Mouse (Mus musculus): ENCODE data around the gene Cpn1.

Gene Cpn1

GRCm38 (mm10) chr19:43939769-43940689 is 46.3 kb downstream of the Cpn1 start, which contains the start of gene Dnmbp:
Dnmbp (minus strand) TSS chr19:43940191.
- DNase-seq (ENCODE audit: low spot score in 2 of 2): peak; percentile 76 to 77

DNA sequence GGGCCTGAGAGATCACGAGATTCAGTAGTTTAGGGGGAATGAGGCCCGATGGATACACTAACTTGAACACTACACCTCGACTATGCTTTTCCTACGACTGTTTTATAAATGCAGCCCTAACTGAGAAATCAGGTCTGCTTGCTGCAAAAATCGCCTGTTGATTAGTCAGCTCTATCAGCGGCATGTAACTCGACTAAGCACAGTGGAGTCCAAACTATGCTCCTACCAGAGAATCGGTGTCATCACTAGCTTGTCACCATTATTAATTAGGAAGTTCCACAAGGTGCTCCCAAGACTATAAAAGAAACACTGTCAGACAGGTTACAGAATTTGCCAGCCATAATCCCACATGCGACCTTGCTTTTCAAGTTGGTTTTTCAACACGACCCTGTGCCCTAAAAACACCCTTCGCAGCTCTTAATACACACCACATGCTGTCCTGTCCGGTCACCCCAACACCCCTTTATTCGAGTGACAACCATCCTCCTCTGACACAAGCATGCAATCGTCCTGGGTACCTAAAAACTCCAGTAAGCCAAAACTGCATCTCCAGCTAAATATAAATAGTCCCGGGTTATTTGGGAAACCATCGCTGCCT is 47.1 kb downstream of the Cpn1 start:
- no peak for DNase-seq (ENCODE audit: low spot score in 2 of 2)

GRCm38 (mm10) chr19:43938355-43938754 is 48.0 kb downstream of the Cpn1 start:
- no peak for DNase-seq (ENCODE audit: low spot score in 2 of 2)

DNA sequence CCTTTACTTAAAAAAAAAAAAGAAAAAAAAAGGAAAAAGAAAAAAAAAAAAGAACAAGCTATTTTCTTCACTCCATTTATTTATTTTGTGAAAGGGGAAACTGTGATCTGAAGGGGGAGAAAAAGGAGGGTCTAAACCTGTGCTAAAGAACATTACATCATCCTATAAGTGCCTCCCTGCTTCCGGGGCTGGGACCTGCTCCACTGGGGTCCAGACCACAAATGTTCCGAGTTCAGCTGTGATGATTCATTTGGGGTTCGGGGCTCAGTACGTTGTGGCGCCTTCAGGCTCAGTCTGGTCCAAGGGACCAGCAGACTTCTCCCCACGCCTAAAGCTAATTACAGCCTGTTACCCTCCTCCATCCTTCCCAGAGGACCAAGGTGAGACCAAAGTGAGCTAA is 55.4 kb downstream of the Cpn1 start:
- DNase-seq (ENCODE audit: low spot score in 2 of 2): no peak

GRCm38 (mm10) chr19:43930366-43930765 is 56.0 kb downstream of the Cpn1 start:
- DNase-seq (ENCODE audit: low spot score in 2 of 2): no peak

- DNase-seq (ENCODE audit: low spot score in 2 of 2): no peak
These were observed 56.5 kb downstream of the Cpn1 start for GRCm38 (mm10) chr19:43929869-43930268.

GRCm38 (mm10) chr19:43927967-43928366 is 58.4 kb downstream of the Cpn1 start:
- DNase-seq (ENCODE audit: low spot score in 2 of 2): no peak

DNA sequence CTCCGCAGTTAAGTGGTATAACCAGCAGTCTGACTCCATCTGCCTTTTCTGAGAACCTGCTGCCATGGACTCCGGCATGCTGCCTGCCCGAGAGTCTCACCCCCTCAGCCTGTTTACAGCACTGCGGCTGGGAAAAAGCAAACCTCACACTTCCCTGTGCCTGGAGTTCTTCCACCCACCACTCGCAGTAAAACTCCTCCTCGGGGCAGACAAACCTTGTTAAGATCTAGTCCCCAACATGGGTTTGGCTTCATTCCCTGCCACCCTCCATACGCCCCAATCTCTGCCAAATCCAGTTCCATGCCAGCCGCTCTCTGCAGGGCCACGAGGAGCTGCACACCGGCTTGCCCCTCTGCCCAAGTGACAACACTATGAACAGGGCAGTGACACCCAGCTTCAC is 59.3 kb downstream of the Cpn1 start:
- DNase-seq (ENCODE audit: low spot score in 2 of 2): no peak

DNA sequence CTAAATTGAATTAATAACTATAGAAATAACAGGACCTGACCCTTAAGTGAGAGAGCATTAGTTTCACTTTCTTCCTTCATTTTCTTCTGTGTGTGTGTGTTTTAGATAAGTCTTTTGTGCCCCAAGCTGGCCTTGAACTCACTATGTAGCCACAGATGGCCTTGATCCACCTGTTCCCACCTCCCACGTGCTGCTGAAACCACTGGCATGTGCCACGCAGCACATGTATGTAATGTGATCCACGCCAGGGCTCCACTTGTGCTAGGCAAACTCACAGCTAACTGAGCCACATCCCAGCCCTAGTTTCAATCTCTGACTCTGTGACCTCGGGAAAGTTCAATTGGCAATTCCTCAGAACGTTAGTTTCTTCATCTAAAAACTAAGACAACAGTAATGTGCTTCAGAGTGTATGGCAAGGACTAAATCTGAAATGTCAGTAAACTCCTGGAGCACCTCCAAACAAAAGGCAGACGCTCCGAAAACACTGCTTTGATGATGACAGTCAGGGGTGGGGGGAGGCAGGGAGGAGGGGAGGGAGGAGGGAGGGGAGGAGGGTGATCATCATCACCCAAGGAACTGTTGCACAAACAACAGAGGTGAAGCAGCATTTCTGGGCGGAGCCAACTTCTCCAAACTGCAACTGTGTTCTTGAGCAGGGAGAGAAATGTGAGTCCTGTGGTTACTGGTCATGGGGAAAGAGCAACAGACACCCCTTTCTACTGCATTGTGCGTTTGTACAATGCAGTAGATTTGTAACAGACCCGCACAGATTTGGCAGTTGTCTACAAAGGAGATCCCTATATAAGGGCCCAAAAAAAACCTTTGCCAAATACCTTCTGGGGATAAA is 60.0 kb downstream of the Cpn1 start:
- DNase-seq (ENCODE audit: low spot score in 2 of 2): no peak

DNA sequence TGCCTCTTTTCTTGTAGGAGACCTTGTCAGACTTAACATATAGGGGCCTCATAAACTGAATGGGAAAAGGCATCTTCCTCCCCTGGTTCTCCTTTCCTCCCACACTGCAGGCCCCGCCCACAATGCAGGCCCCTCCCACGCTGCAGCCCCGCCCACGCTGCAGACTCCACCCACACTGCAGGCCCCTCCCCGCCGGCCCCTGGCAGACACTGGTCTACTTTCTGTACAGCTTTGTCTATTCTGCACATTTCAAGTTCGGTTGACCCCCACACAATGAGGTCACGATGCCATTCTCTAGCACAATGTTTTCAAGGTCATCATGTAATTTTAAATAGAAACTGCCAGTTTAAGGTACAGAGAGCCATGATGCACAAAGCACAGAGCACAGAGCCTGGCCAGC is 62.0 kb downstream of the Cpn1 start:
- DNase-seq (ENCODE audit: low spot score in 2 of 2): no peak

- no peak for DNase-seq (ENCODE audit: low spot score in 2 of 2)
These were observed 63.4 kb downstream of the Cpn1 start for GRCm38 (mm10) chr19:43922963-43923362.

GRCm38 (mm10) chr19:43921410-43921809 is 64.9 kb downstream of the Cpn1 start:
- no peak for DNase-seq (ENCODE audit: low spot score in 2 of 2)

- DNase-seq (ENCODE audit: low spot score in 2 of 2): peak in 1 of 2 experiments; percentile 47
These were observed 65.7 kb downstream of the Cpn1 start for GRCm38 (mm10) chr19:43920453-43921300.

- DNase-seq (ENCODE audit: low spot score in 2 of 2): no peak
These were observed 66.5 kb downstream of the Cpn1 start for GRCm38 (mm10) chr19:43919841-43920240.

DNA sequence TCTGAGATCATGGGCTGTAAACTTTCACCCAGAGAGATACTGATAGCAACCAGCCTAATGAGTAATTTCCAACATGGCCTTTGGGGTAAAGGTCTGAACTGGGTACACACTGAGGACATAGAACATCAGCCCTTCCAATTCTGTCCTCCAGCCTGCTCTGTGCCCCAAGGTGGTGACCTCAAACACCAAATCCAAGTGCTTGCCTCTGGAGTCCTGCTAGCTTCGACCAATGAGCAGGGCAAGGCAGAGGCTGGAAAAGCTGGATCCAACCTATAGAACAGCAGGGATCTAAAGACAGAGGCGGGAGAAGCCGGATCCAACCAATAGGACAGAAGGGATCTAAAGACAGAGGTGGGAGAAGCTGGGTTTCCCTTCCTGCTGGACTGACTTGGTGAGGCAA is 67.5 kb downstream of the Cpn1 start:
- DNase-seq (ENCODE audit: low spot score in 2 of 2): no peak

GRCm38 (mm10) chr19:43917763-43918162 is 68.6 kb downstream of the Cpn1 start:
- no peak for DNase-seq (ENCODE audit: low spot score in 2 of 2)

GRCm38 (mm10) chr19:43917406-43917691 is 69.0 kb downstream of the Cpn1 start:
- no peak for DNase-seq (ENCODE audit: low spot score in 2 of 2)

- DNase-seq (ENCODE audit: low spot score in 2 of 2): no peak
These were observed 69.6 kb downstream of the Cpn1 start for GRCm38 (mm10) chr19:43916586-43917405.

DNA sequence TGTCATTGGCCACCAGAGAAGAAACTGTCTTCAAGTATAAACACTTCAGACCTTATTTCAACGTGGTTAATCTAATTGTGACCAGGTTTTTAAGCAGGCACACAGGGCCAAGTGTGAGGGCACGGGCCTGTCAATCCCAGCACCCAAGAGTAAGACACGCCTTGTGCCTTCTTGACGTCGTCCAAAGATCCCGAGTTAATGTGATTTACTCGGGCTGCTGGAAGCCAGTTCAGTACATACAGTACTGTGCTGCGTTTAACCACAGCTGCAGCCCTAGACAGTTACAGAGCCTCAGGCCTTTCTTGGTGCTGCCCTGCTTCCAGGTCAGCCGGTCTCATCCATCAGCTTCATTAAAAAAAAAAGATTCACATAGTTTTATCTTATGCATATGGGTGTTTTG is 70.9 kb downstream of the Cpn1 start:
- no peak for DNase-seq (ENCODE audit: low spot score in 2 of 2)

- DNase-seq (ENCODE audit: low spot score in 2 of 2): no peak
These were observed 71.4 kb downstream of the Cpn1 start for GRCm38 (mm10) chr19:43914986-43915385.

All from heart, adult 9 months (tissue).